21 mouse cellular contexts compared by ENCODE assay signal in genomic region chr6:113856095-113856646, GRCm38 (mm10).
DNase-seq lines count a peak whose midpoint lies in the region; ATAC-seq and TF ChIP-seq lines count a peak whose summit lies in the region.
"Had no signal": no experiment of that assay in that cellular context is flagged by ENCODE, and none has a peak within 500 bp of the region (broad histone marks: within the 10 kb centered on the region; RNA-seq: fewer than 3 reads in every experiment).

No protein-coding gene starts in this region.

- H3K9me3 ChIP-seq in hindbrain, embryonic 13.5 days: no peaks in the 10 kb centered on the region
- H3K9me3 ChIP-seq in hindbrain, embryonic 11.5 days (ENCODE audit: control insufficient read depth, low read length): no peaks in the 10 kb centered on the region
- H3K9me3 ChIP-seq in hindbrain, embryonic 16.5 days (ENCODE audit: control insufficient read depth, low read length): no peaks in the 10 kb centered on the region
- H3K9me3 ChIP-seq: megakaryocyte, embryonic 14.5 days had no signal

- TF ChIP-seq CTCF in cortical plate, adult 2 months (IDR thresholded peaks at IDR 0.05; ENCODE audit: extremely low read depth, insufficient read depth, low read length): no peak

- H3K4me2 ChIP-seq in hindbrain, embryonic 13.5 days: no peak overlapping the region
- no peak overlapping the region for H3K4me2 ChIP-seq in hindbrain, embryonic 11.5 days (replicated peaks; ENCODE audit: low read depth, low read length)
- no peak overlapping the region for H3K4me2 ChIP-seq in hindbrain, embryonic 16.5 days (ENCODE audit: low read length)
- H3K4me2 ChIP-seq: heart, embryonic 11.5 days; liver, embryonic 11.5 days had no signal

- no peak overlapping the region for H3K4me3 ChIP-seq in hindbrain, embryonic 13.5 days
- H3K4me3 ChIP-seq in hindbrain, embryonic 11.5 days (ENCODE audit: low read depth, low read length): no peak overlapping the region
- no peak overlapping the region for H3K4me3 ChIP-seq in cortical plate, adult 2 months (ENCODE audit: insufficient read depth, low read length)
- H3K4me3 ChIP-seq in hindbrain, embryonic 16.5 days (ENCODE audit: low read length): no peak overlapping the region
- H3K4me3 ChIP-seq: erythroblast, embryonic 14.5 days; megakaryocyte, embryonic 14.5 days; myocyte had no signal

- ATAC-seq in hindbrain, embryonic 13.5 days (ENCODE audit: low FRiP score): no peak
- no peak for ATAC-seq in hindbrain, embryonic 11.5 days (ENCODE audit: low FRiP score)
- no peak for ATAC-seq in hindbrain, embryonic 16.5 days
- ATAC-seq: activated CD4-positive, CD25-positive, alpha-beta regulatory T cell, adult 4 months had no signal

- H3K4me1 ChIP-seq in hindbrain, embryonic 13.5 days (replicated peaks): peaks cover 72% of the 10 kb centered on the region
- no peaks in the 10 kb centered on the region for H3K4me1 ChIP-seq in hindbrain, embryonic 11.5 days (replicated peaks; ENCODE audit: control insufficient read depth, insufficient read depth, low read length)
- H3K4me1 ChIP-seq in cortical plate, adult 2 months (ENCODE audit: control insufficient read depth, insufficient read depth, low read length): peaks cover 45% of the 10 kb centered on the region
- H3K4me1 ChIP-seq in hindbrain, embryonic 16.5 days (ENCODE audit: control insufficient read depth, insufficient read depth, low read depth, low read length): peaks cover 42% of the 10 kb centered on the region
- H3K4me1 ChIP-seq: megakaryocyte, embryonic 14.5 days had no signal

- no peak for TF ChIP-seq POLR2A in cortical plate, adult 2 months (IDR thresholded peaks at IDR 0.05; ENCODE audit: extremely low read depth, insufficient read depth, low read length)

- H3K9ac ChIP-seq in hindbrain, embryonic 13.5 days: no peak overlapping the region
- H3K9ac ChIP-seq in hindbrain, embryonic 11.5 days (ENCODE audit: low read depth, low read length): no peak overlapping the region
- H3K9ac ChIP-seq in hindbrain, embryonic 16.5 days (ENCODE audit: low read depth, low read length): no peak overlapping the region

- peak; percentile 68 for DNase-seq in cerebellum, adult 11-12 months
- no peak for DNase-seq in cerebellum, postnatal 4 days (ENCODE audit: low spot score in 2 of 2)
- no peak for DNase-seq in hindbrain, embryonic 11.5 days (ENCODE audit: low spot score)
- no peak for DNase-seq in gastrocnemius, adult 18-20 months (ENCODE audit: low spot score)
- no peak for DNase-seq in c-Kit-positive CD71-positive TER-119-positive erythroid progenitor cells, embryonic 14.5 days (ENCODE audit: low spot score)
- DNase-seq: adrenal gland, postnatal 10 days; heart, postnatal 10 days; kidney, adult 18-20 months; lung, adult 2 months; thymus, postnatal 4 days had no signal

- WGBS in hindbrain, embryonic 13.5 days: 89% methylated on average over 1 of the region's 1 CpGs
- WGBS in hindbrain, embryonic 11.5 days: 85% methylated on average over 1 of the region's 1 CpGs
- WGBS in hindbrain, embryonic 16.5 days: 80% methylated on average over 1 of the region's 1 CpGs

- peak overlapping the region; percentile 72 for H3K27ac ChIP-seq in hindbrain, embryonic 13.5 days
- H3K27ac ChIP-seq in hindbrain, embryonic 11.5 days (ENCODE audit: low read depth, low read length): no peak overlapping the region
- H3K27ac ChIP-seq in cortical plate, adult 2 months (ENCODE audit: insufficient read depth, low read length): peak overlapping the region; percentile 94
- peak overlapping the region; percentile 73 for H3K27ac ChIP-seq in hindbrain, embryonic 16.5 days (ENCODE audit: low read depth, low read length)
- H3K27ac ChIP-seq: kidney, postnatal 0 days had no signal

- no peaks in the 10 kb centered on the region for H3K36me3 ChIP-seq in hindbrain, embryonic 13.5 days
- H3K36me3 ChIP-seq in hindbrain, embryonic 11.5 days (ENCODE audit: control insufficient read depth, insufficient read depth, low read length): no peaks in the 10 kb centered on the region
- H3K36me3 ChIP-seq in hindbrain, embryonic 16.5 days (ENCODE audit: control insufficient read depth, insufficient read depth, low read length): no peaks in the 10 kb centered on the region
- H3K36me3 ChIP-seq: G1E had no signal

- no peaks in the 10 kb centered on the region for H3K27me3 ChIP-seq in hindbrain, embryonic 13.5 days
- H3K27me3 ChIP-seq in hindbrain, embryonic 11.5 days (ENCODE audit: control insufficient read depth, insufficient read depth, low read length): no peaks in the 10 kb centered on the region
- H3K27me3 ChIP-seq in hindbrain, embryonic 16.5 days (replicated peaks; ENCODE audit: control insufficient read depth, insufficient read depth, low read length): no peaks in the 10 kb centered on the region
